Mouse (Mus musculus) limb, embryonic 14.5 days (tissue): ENCODE measurements around the gene Blm. TPM values are rescaled to one million over a fixed set of nuclear protein-coding genes. Genes with fewer than 3 reads are reported as not detected.
A peak's percentile ranks its signal among the peaks of the same experiment; 100 is the strongest.

Source experiments
- ATAC-seq: fragments of 200-750 bp; cut with Nextera tagmentation; 2 replicates; pipeline ENCODE4 v1.8.0; 2017; ENCODE audit warnings: low read depth, moderate number of reproducible peaks, moderate TSS enrichment; ENCODE audit not compliant: low FRiP score
- DNase-seq: peaks from one replicate; pipeline ENCODE4 v3.0.0-alpha.2; 2015; ENCODE audit warnings: low spot score
- H3K27ac ChIP-seq: fragments of 300-500 bp; sonication (generic); replicated peaks from 2 replicates; pipeline ENCODE4 v1.5.1; 2014; ENCODE audit warnings: low read depth, mild to moderate bottlenecking, low read length, moderate library complexity, mixed read lengths
- H3K27me3 ChIP-seq: fragments of 300-500 bp; sonication (generic); 2 replicates; pipeline ENCODE4 v1.6.1; 2014; ENCODE audit warnings: low read length, mixed read lengths; ENCODE audit not compliant: control insufficient read depth, insufficient read depth
- H3K36me3 ChIP-seq: fragments of 300-500 bp; sonication (generic); 2 replicates; pipeline ENCODE4 v1.6.1; 2014; ENCODE audit warnings: mild to moderate bottlenecking, low read length, moderate library complexity, mixed read lengths; ENCODE audit not compliant: control insufficient read depth, insufficient read depth
- H3K4me1 ChIP-seq: fragments of 300-500 bp; sonication (generic); 2 replicates; pipeline ENCODE4 v1.6.1; 2014; ENCODE audit warnings: antibody characterized with exemption, low read length, mixed read lengths; ENCODE audit not compliant: control insufficient read depth, insufficient read depth
- H3K4me2 ChIP-seq: fragments of 300-500 bp; sonication (generic); replicated peaks from 2 replicates; pipeline ENCODE4 v1.6.1; 2014; ENCODE audit warnings: low read depth, mild to moderate bottlenecking, low read length, moderate library complexity; ENCODE audit not compliant: severe bottlenecking
- H3K4me3 ChIP-seq: fragments of 300-500 bp; sonication (generic); replicated peaks from 2 replicates; pipeline ENCODE4 v1.5.1; 2014; ENCODE audit warnings: low read length
- H3K9ac ChIP-seq: fragments of 300-500 bp; sonication (generic); 2 replicates; pipeline ENCODE4 v1.6.1; 2014; ENCODE audit warnings: mild to moderate bottlenecking, low read depth, low read length, moderate library complexity; ENCODE audit not compliant: severe bottlenecking
- H3K9me3 ChIP-seq: fragments of 300-500 bp; sonication (generic); 2 replicates; pipeline ENCODE4 v1.6.1; 2016; ENCODE audit warnings: low read length; ENCODE audit not compliant: control insufficient read depth
- POLR2A ChIP-seq: fragments of 200-500 bp; IDR thresholded peaks from 2 replicates; pipeline ENCODE4 v1.8.0; 2012; ENCODE audit warnings: inconsistent platforms, mild to moderate bottlenecking, moderate library complexity, borderline replicate concordance; ENCODE audit not compliant: insufficient read depth, insufficient read length; ENCODE audit errors: extremely low read depth
- WGBS: fragments of 180-500 bp; shearing (Covaris S2); extraction: QIAGEN DNeasy Blood & Tissue Kit; methylation state at CpG from one replicate; pipeline ENCODE4 v1.1.7; 2014; 5-methylcytosine and 5-hydroxymethylcytosine counted together
- polyA plus RNA-seq, 2 experiments: library from polyadenylated mRNA; depleted of rRNA in 1 of 2; stranded (reverse) in 1 of 2; unstranded in 1 of 2; fragments of >200 nt; fragmentation: Nextera tagmentation in 1 of 2; extraction: Ambion mirVana in 1 of 2; gene quantifications; 2 replicates each; pipeline versions ENCODE4 v1.2.1 to v1.2.3; 2012 to 2014

Blm gene
- polyA plus RNA-seq, 2 experiments: 16.2 to 17.8 TPM

DNA sequence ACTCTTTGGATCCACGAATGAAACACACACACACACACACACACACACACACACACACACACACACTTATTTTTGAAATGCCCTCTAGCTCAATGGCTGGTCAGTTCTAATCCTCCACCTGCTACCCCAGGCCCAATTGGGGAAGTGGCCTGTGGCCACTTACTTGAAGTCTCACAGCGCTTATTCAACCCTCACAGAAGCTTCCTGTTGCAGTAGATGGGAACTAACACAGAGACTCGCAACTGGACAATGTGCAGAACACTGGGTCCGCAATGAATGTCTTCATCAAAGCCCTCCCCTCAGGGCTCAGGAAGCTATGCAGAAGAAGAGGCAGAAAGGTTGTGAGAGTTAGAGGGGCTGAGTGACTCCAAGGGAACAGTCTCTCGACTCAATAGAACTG is 107.2 kb downstream of the Blm start:
- Histone ChIP-seq H3K9me3 (no peaks in the 10 kb centered on the region), H3K9ac (no peak overlapping the region), H3K4me3 (no peak overlapping the region), H3K4me1 (peaks cover 2% of the 10 kb centered on the region; the same call in 1 of the 2 replicates), H3K36me3 (no peaks in the 10 kb centered on the region), H3K27me3 (no peaks in the 10 kb centered on the region), H3K27ac (no peak overlapping the region), H3K4me2 (no peak overlapping the region)
- ATAC-seq (no peak), DNase-seq (no peak)
- TF ChIP-seq POLR2A: no peak
- 83% methylated on average over 5 of the region's 5 CpGs for WGBS

DNA sequence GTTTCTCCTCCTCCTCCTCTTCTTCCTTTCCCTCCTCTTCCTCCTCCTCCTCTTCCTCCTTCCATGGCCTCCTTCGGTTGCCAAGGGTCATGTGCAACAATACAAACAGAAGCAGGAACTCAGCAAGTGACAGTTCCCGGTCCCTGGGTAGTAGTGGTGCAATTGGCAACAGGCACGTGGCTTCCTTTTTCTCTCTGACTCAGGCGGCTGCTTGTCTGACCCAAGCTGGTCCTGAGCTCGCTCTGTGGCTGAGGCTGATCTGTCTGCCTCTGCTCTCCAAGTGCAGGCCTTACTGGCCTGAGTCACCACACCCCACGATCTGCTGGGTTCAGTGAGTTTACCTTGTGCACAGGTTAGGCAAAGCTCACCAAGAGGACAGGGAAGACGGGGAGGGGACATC is 108.6 kb downstream of the Blm start:
- no peak for ATAC-seq
- 71% methylated on average over 7 of the region's 7 CpGs for WGBS
- no peaks in the 10 kb centered on the region for H3K27me3 ChIP-seq

DNA sequence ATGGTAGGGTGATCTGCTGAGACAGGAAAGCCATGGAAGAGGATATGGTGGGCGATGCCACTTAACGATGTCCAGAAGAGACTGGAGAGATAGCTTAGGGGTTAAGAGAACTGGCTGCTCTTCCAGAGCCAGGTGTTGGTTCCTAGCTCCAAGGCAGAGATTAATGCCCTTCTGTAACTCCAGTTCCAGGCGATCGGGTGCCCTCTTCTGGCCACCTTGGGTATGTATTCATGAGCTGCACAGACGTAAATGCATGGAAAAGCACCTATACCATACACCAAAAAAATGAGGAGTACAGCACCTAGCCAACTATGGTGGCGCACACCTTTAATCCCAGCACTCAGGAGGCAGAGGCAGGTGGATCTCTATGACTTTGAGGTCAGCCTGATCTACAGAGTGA is 110.2 kb downstream of the Blm start:
- H3K27me3 ChIP-seq: no peaks in the 10 kb centered on the region
- no peaks in the 10 kb centered on the region for H3K36me3 ChIP-seq
- no peak overlapping the region for H3K9ac ChIP-seq
- peaks cover 2% of the 10 kb centered on the region; the same call in 1 of the 2 replicates for H3K4me1 ChIP-seq
- no peak overlapping the region for H3K4me3 ChIP-seq
- no peak for TF ChIP-seq POLR2A
- WGBS: 82% methylated on average over 6 of the region's 6 CpGs
- DNase-seq (no peak), ATAC-seq (no peak)
- no peaks in the 10 kb centered on the region for H3K9me3 ChIP-seq
- H3K4me2 ChIP-seq: no peak overlapping the region
- no peak overlapping the region for H3K27ac ChIP-seq

More for the DNA sequence above, 108.6 kb downstream of the Blm start:
- DNase-seq: no peak
- Histone ChIP-seq H3K27ac (no peak overlapping the region), H3K4me1 (peaks cover 2% of the 10 kb centered on the region; the same call in 1 of the 2 replicates), H3K9me3 (no peaks in the 10 kb centered on the region), H3K4me3 (no peak overlapping the region), H3K36me3 (no peaks in the 10 kb centered on the region), H3K4me2 (no peak overlapping the region), H3K9ac (no peak overlapping the region)
- TF ChIP-seq POLR2A: no peak

- Histone ChIP-seq H3K4me2 (peak overlapping the region; percentile 39), H3K9ac (peak overlapping the region; percentile 26; the same call in 1 of the 2 replicates), H3K4me3 (peak overlapping the region; percentile 17; the same call in 1 of the 2 replicates), H3K9me3 (no peaks in the 10 kb centered on the region), H3K36me3 (no peaks in the 10 kb centered on the region), H3K4me1 (peaks cover 2% of the 10 kb centered on the region; the same call in 1 of the 2 replicates), H3K27ac (no peak overlapping the region), H3K27me3 (no peaks in the 10 kb centered on the region)
- no peak for TF ChIP-seq POLR2A
- DNase-seq (peak; percentile 9), ATAC-seq (no peak)
- WGBS: 16% methylated on average over 20 of the region's 20 CpGs
These were observed 112.0 kb downstream of the Blm start for GRCm38 (mm10) chr7:80422759-80423480.

DNA sequence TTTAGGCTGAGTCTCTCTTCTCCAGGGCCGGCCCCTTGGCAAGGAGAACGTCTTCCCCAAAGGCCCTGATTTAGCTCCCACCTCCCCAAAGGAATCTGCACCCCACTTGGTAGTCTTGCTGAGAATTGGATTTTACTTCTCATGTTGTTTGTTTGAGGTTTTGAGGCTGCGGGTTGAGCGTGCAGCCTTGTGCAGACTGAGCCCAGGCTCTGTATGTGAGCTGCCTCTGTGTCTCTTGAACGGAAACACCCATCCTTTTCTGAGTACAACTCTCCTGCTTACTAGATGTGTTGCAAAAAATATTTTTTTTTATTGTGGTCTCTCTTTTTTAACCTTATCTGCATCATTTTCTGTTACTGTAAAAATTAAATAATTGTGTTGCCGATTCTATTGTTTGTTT is 113.3 kb downstream of the Blm start:
- WGBS: 88% methylated on average over 6 of the region's 6 CpGs
- no peak overlapping the region for H3K4me2 ChIP-seq
- DNase-seq: no peak
- H3K36me3 ChIP-seq: no peaks in the 10 kb centered on the region
- H3K4me3 ChIP-seq: no peak overlapping the region
- no peak overlapping the region for H3K27ac ChIP-seq
- no peak for TF ChIP-seq POLR2A
- no peak for ATAC-seq
- no peak overlapping the region for H3K9ac ChIP-seq
- no peaks in the 10 kb centered on the region for H3K27me3 ChIP-seq
- no peaks in the 10 kb centered on the region for H3K9me3 ChIP-seq
- peaks cover 2% of the 10 kb centered on the region; the same call in 1 of the 2 replicates for H3K4me1 ChIP-seq

DNA sequence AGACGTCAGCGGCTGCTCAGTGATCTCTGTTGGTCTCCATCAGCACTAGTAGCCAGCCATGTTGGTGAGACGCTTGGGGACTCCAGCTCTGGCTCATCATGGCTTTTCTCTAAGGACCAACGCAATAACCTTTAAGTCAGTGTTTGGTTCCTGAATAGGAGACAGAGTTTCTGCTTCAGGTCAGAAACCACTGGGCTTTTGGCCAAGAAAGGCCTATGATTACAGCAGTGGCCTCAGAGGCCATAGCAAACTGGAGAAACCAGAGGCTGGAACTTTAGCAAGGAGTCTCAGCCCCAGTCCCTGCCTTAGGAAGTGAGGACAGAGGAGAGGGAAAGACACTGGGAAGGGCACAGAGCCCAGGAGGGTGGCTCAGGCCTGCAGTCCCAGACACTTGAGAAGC is 114.3 kb downstream of the Blm start:
- Histone ChIP-seq H3K4me3 (no peak overlapping the region), H3K9me3 (no peaks in the 10 kb centered on the region), H3K4me1 (peaks cover 2% of the 10 kb centered on the region; the same call in 1 of the 2 replicates), H3K4me2 (no peak overlapping the region), H3K27ac (no peak overlapping the region), H3K36me3 (no peaks in the 10 kb centered on the region), H3K9ac (no peak overlapping the region), H3K27me3 (no peaks in the 10 kb centered on the region)
- no peak for ATAC-seq
- TF ChIP-seq POLR2A: no peak
- DNase-seq: no peak
- 85% methylated on average over 4 of the region's 4 CpGs for WGBS
